Mouse (Mus musculus): ENCODE data around the gene Hoxb8.

The Hoxb8 gene

GRCm38 (mm10) chr11:96300354-96301063 lies 18.8 kb downstream of the Hoxb8 start:
- DNase-seq (ENCODE audit: low spot score): no peak

- DNase-seq (ENCODE audit: low spot score): no peak
Observed at GRCm38 (mm10) chr11:96301064-96301431, 19.3 kb downstream of the Hoxb8 start.

- no peak for DNase-seq (ENCODE audit: low spot score)
Observed at GRCm38 (mm10) chr11:96301837-96302236, 20.1 kb downstream of the Hoxb8 start.

GRCm38 (mm10) chr11:96302381-96303150 lies 20.9 kb downstream of the Hoxb8 start:
- no peak for DNase-seq (ENCODE audit: low spot score)

- peak; percentile 92 for DNase-seq (ENCODE audit: low spot score)
Observed at GRCm38 (mm10) chr11:96303151-96304099, 21.7 kb downstream of the Hoxb8 start, which contains the start of gene Hoxb5. TSS of gene Hoxb5 (plus strand) at chr11:96303336.

GRCm38 (mm10) chr11:96304381-96305195 lies 22.9 kb downstream of the Hoxb8 start:
- no peak for DNase-seq (ENCODE audit: low spot score)

- no peak for DNase-seq (ENCODE audit: low spot score)
Observed at GRCm38 (mm10) chr11:96305505-96306182, 23.9 kb downstream of the Hoxb8 start.

- no peak for DNase-seq (ENCODE audit: low spot score)
Observed at GRCm38 (mm10) chr11:96306183-96306907, 24.6 kb downstream of the Hoxb8 start.

- peak; percentile 86 for DNase-seq (ENCODE audit: low spot score)
Observed at GRCm38 (mm10) chr11:96306908-96307269, 25.2 kb downstream of the Hoxb8 start.

GRCm38 (mm10) chr11:96308763-96309162 lies 27.1 kb downstream of the Hoxb8 start:
- DNase-seq (ENCODE audit: low spot score): no peak

- no peak for DNase-seq (ENCODE audit: low spot score)
Observed at GRCm38 (mm10) chr11:96309288-96309687, 27.6 kb downstream of the Hoxb8 start.

GRCm38 (mm10) chr11:96310183-96310938 lies 28.7 kb downstream of the Hoxb8 start:
- no peak for DNase-seq (ENCODE audit: low spot score)

- no peak for DNase-seq (ENCODE audit: low spot score)
Observed at GRCm38 (mm10) chr11:96311097-96311496, 29.4 kb downstream of the Hoxb8 start.

- peak; percentile 89 for DNase-seq (ENCODE audit: low spot score)
Observed at GRCm38 (mm10) chr11:96311520-96312417, 30.1 kb downstream of the Hoxb8 start.

- DNase-seq (ENCODE audit: low spot score): no peak
Observed at GRCm38 (mm10) chr11:96313134-96313533, 31.4 kb downstream of the Hoxb8 start.

- DNase-seq (ENCODE audit: low spot score): no peak
Observed at GRCm38 (mm10) chr11:96313806-96314428, 32.2 kb downstream of the Hoxb8 start.

- DNase-seq (ENCODE audit: low spot score): no peak
Observed at GRCm38 (mm10) chr11:96314671-96315343, 33.1 kb downstream of the Hoxb8 start.
